ENCODE assay signal across 11 mouse cellular contexts in genomic region chr9:51883319-51883718, GRCm38 (mm10).
DNase-seq lines count a peak whose midpoint lies in the region.
"Had no signal": no experiment of that assay in that cellular context is flagged by ENCODE, and none has a peak within 500 bp of the region (broad histone marks: within the 10 kb centered on the region; RNA-seq: fewer than 3 reads in every experiment).

No protein-coding gene starts in this region.

- peak; percentile 80 to 83 for DNase-seq in adrenal gland, adult (ENCODE audit: inconsistent age in 2 of 2, low spot score in 1 of 2)
- DNase-seq in adrenal gland, postnatal 4 days (ENCODE audit: low spot score in 2 of 2), result no peak
- peak; percentile 31 for DNase-seq in ovary, adult 18-20 months (ENCODE audit: low spot score)
- no peak for DNase-seq in ovary, postnatal 36 days (ENCODE audit: low spot score)
- peak; percentile 78 for DNase-seq in gastrocnemius, adult 18-20 months (ENCODE audit: low spot score)
- DNase-seq in lung, postnatal 14 days, result peak; percentile 16
- no peak for DNase-seq in cerebellum, adult 8-10 months
- DNase-seq in layer of hippocampus, adult 9-10 months (ENCODE audit: low spot score), result no peak
- DNase-seq: cerebellum, postnatal 10 days; kidney, adult 8-10 months; thymus, postnatal 4 days had no signal

Comparison
In these comparisons a context has a peak if more than half of its experiments do, and no peak if none do; other contexts are left out.
1. DNase-seq: peak in adrenal gland, adult (2 of 2), ovary, adult 18-20 months (single experiment), gastrocnemius, adult 18-20 months (single experiment) and lung, postnatal 14 days (single experiment); none in adrenal gland, postnatal 4 days (0 of 2), ovary, postnatal 36 days (single experiment), cerebellum, adult 8-10 months (single experiment) and layer of hippocampus, adult 9-10 months (single experiment).